Mouse (Mus musculus): ENCODE data around the gene Cnot6l. TPM values are rescaled to one million over a fixed set of nuclear protein-coding genes. Genes with fewer than 3 reads are reported as not detected.

The Cnot6l gene
- total RNA-seq, 2 experiments from 2014 or later: 73.4 to 78.3 TPM

DNA sequence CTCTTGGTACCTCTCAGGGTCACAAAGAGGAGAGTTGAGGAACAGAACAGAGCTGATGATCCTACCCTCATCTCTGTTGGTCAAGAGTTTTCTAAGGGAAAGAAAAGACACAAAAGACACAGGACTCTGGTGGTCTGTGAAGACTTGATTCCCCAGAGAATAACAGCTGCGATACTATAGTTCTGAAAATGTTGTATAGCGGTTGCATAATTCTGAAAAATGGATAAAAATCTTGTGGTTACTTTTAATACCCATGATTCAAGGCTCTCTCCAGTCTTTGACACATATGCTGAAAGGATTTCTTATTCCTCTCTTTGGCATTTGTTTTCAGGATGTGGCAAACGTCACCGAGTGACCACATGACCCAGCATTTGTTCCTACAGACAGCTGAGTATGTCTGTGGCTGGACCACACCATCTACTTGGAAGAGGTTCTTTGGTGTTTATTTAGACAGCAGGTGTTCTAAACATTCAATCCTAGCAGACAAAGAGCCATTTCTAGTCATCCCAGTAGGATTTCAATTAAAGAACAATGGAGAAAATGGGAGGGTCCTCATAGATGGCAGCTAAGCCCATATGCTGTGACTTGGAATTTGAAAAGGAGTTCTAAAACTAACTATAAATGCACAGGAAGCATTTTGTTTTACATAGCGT lies 124.7 kb downstream of the Cnot6l start:
- TF ChIP-seq CTCF (IDR thresholded peaks at IDR 0.05): no peak
- no peak for DNase-seq (ENCODE audit: extremely low spot score in 1 of 2, low spot score in 2 of 2)
- no peak overlapping the region for H3K27ac ChIP-seq
- intact Hi-C loops (cut with DNase I): loop anchor here (10.0 kb wide), 1 partner anchor 155 kb away; no protein-coding TSS in a partner anchor
- no peak overlapping the region for H3K4me3 ChIP-seq

DNA sequence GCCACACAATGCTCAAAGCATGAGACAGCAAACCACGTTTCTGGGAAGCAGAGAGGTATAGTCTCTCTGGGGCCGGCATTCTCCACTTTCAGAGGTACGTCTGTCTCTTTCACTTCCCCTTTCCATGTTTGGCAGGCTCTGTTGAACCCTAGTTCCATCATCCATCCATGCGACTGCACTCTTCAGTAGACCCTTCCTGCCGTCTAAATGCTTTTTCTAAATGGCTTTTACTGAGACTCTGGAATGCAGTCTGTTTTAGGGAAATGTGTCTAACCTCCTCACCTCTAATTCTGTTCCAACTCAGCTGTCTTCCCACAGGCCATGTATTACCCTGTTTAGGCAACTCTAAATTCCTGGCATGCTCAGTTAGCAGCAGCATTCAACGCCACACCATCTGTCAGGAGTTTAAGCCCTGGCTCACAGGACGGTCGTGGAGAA lies 126.3 kb downstream of the Cnot6l start:
- intact Hi-C loops (cut with DNase I): loop anchor here (10.0 kb wide), 1 partner anchor 153 kb away; no protein-coding TSS in a partner anchor
- Histone ChIP-seq H3K4me3 (no peak overlapping the region), H3K27ac (no peak overlapping the region)
- DNase-seq (ENCODE audit: extremely low spot score in 1 of 2, low spot score in 2 of 2): no peak
- TF ChIP-seq CTCF (IDR thresholded peaks at IDR 0.05): no peak

DNA sequence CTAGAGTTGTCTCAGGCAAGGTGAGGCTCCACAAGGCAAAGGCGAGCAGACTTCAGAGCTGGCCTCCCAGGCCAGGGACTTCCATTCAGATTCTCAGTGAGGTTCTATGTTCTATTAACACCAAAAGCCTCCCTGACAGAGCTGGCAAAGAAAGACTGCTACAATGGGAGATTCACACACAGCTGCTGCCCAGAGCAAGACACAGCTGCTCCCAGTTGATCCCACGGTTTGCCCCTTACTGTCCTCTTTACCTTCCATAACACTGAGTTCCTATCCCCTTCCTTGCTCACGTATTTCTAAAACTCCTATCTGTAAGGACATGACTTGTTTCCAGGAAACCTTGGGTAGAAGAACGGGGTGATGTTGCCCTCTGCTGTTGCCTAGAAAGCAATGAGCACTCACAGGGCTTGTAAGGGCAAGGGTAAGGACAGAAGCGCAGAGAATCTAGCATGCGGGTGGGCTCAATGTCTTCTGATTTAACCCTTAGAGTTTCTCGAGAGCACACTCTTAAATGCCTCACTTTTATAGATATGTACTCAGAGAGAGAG lies 127.8 kb downstream of the Cnot6l start:
- Histone ChIP-seq H3K27ac (no peak overlapping the region), H3K4me3 (no peak overlapping the region)
- peak; percentile 43 for TF ChIP-seq CTCF (IDR thresholded peaks at IDR 0.05)
- DNase-seq (ENCODE audit: extremely low spot score in 1 of 2, low spot score in 2 of 2): peak in 1 of 2 experiments; percentile 26
- intact Hi-C loops (cut with DNase I): loop anchor here (10.0 kb wide), 1 partner anchor 151 kb away; no protein-coding TSS in a partner anchor

DNA sequence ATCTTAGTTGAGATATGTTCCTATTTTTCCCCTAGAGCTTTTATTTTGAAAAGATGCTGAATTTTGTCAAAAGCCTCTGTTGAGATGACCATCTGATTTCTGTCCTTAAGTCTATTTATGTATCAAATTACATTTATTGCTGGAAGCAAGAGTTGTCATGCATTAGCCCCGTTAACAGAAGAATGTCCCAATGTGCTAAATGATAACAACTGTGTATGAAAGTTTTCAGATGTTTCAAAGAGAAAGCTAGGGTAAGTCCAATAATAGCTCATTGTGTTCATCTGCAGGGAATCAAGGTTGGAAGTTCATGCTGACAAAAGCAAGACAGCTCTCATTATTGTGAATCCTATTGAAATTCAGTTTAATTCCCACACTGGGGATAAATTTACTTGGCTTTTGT lies 129.9 kb downstream of the Cnot6l start:
- TF ChIP-seq CTCF (IDR thresholded peaks at IDR 0.05): no peak
- no peak overlapping the region for H3K27ac ChIP-seq
- intact Hi-C loops (cut with DNase I): loop anchor here (10.0 kb wide), 1 partner anchor 149 kb away; no protein-coding TSS in a partner anchor

DNA sequence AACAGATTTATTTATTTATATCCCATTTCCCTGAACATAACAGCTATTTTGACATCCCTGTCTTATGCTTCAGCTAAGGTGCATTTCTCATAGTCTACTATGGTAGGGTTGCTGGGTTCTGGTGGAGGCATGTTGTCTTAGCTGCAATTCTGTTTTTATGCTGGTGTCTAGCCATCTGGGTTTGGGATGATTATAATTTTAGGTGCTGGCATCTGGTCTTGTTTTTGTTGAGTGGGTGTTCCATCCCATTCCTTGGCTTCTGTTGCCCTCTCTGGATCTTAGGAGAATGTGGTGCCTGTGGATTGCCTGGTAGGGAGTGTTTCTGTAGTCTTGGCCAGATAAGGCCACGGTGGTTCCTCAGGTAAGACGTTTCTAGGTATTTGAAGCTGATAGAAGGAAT lies 134.2 kb downstream of the Cnot6l start:
- H3K27ac ChIP-seq: no peak overlapping the region
- no peak overlapping the region for H3K4me3 ChIP-seq
- intact Hi-C loops (cut with DNase I): loop anchor here (10.0 kb wide), 1 partner anchor 145 kb away; no protein-coding TSS in a partner anchor
- no peak for DNase-seq (ENCODE audit: extremely low spot score in 1 of 2, low spot score in 2 of 2)
- TF ChIP-seq CTCF (IDR thresholded peaks at IDR 0.05): no peak

More for the DNA sequence above, 129.9 kb downstream of the Cnot6l start:
- no peak overlapping the region for H3K4me3 ChIP-seq
- no peak for DNase-seq (ENCODE audit: extremely low spot score in 1 of 2, low spot score in 2 of 2)

Other genes with a start within 250 kb of the Cnot6l start
- gene Cxcl13, start 207.2 kb downstream of the Cnot6l start, total RNA-seq (2021): not detected
- gene Mrpl1, start 45.3 kb upstream of the Cnot6l start, total RNA-seq (2021): 10 to 100 TPM; 14.1 to 15.1 TPM
- 10 to 100 TPM; 23.0 to 25.2 TPM for gene Fras1, start 209.8 kb upstream of the Cnot6l start, total RNA-seq (2021)